Mouse (Mus musculus): ENCODE results near the gene Fads6. TPM values are rescaled to one million over a fixed set of nuclear protein-coding genes. Genes with fewer than 3 reads are reported as not detected.

Fads6 gene
- total and polyA plus RNA-seq, 3 experiments = 3.3 to 6.6 TPM; not detected in 1

DNA sequence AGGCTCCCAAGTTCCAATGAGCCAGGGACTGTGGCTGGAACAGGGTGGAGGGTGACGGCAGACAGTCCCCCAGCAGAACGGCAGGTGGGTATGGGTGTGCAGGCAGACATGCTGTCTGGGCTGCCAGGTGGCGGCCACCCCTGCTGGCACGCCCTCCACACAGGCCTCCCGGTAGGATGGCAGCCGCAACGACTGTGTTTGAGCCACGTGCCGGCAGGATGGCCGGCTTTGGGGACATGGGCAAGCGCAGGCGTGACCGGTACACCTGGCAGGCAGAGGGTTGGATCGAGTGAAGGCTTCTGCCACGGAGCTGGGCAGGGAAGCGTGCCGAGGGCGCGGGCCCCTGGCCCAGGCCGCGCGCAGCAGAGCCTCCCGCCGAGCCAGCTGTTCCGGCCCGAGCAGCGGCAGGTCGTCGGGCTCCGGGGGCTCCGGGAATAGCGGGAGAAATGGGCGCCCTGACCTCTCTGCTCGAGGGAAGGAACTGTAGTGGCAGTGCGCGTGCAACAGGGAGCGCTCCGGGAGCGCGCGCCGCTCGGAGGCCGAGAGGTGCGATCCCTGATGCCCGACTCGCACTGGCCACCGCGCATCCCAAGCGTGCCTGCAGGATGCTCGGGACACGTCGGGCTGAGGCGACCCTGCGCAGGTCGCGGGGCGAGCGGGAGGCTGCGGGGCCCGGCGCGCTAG is 47.6 kb downstream of the Fads6 start:
- Histone ChIP-seq H3K36me3 (ENCODE audit: control insufficient read depth in 1 of 2, insufficient read depth in 2 of 2, low read length in 2 of 2) (no peaks in the 10 kb centered on the region), H3K27me3 (ENCODE audit: control insufficient read depth in 1 of 2, insufficient read depth in 2 of 2, low read length in 2 of 2) (no peaks in the 10 kb centered on the region), H3K4me1 (ENCODE audit: control insufficient read depth in 1 of 2, insufficient read depth in 2 of 2, low read length in 2 of 2) (no peaks in the 10 kb centered on the region), H3K4me3 (ENCODE audit: control insufficient read depth in 1 of 2, insufficient read depth in 1 of 2, low read depth in 2 of 2, low read length in 2 of 2) (no peak overlapping the region), H3K79me2 (ENCODE audit: control insufficient read depth, insufficient read depth, low read length, poor library complexity) (no peaks in the 10 kb centered on the region), H3K9me3 (replicated peaks; ENCODE audit: insufficient read depth, low read length) (no peaks in the 10 kb centered on the region), H3K9ac (ENCODE audit: control insufficient read depth, low read depth, low read length, poor library complexity, severe bottlenecking) (no peak overlapping the region), H3K27ac (ENCODE audit: control insufficient read depth, low read depth, low read length) (no peak overlapping the region)
- TF ChIP-seq MYB (IDR thresholded peaks at IDR 0.05; ENCODE audit: low read depth, low read length) (no peak), ZNF384 (IDR thresholded peaks at IDR 0.05; ENCODE audit: low read depth, low read length) (no peak), ZMIZ1 (IDR thresholded peaks at IDR 0.05; ENCODE audit: low read depth, low read length) (no peak), POLR2AphosphoS5 (IDR thresholded peaks at IDR 0.05; ENCODE audit: borderline replicate concordance, low read depth, low read length) (no peak), MAX (IDR thresholded peaks at IDR 0.05; ENCODE audit: low read length) (no peak), MEF2A (IDR thresholded peaks at IDR 0.05; ENCODE audit: extremely low read depth, insufficient replicate concordance, low read depth, low read length, poor library complexity, severe bottlenecking) (no peak), MYC (IDR thresholded peaks at IDR 0.05; ENCODE audit: low read depth, low read length) (no peak), NELFE (IDR thresholded peaks at IDR 0.05; ENCODE audit: low read depth, low read length) (no peak), MAZ (IDR thresholded peaks at IDR 0.05; ENCODE audit: low read depth, low read length) (no peak), ZC3H11A (IDR thresholded peaks at IDR 0.05; ENCODE audit: low read depth, low read length) (no peak)
- no peak for DNase-seq (ENCODE audit: low read depth, low spot score)

DNA sequence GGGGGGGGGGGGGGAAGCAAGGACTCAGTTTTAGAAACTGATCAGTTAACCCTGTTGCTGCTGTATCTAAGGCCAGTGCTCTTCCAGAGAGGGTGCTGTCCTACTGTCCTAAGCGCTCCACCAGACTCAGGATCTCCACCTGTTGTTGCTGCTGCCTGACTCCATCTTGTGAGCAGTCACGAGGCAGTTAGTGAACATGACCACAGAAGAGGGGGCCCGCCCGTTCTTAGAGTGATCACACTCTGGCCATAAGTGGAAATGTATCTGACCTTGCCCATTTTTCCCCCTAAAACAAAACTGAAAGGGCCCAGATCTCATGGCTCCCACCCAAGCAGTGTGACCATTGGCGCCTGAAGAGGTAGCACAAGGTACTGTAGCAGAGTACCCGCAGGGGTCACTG is 49.5 kb downstream of the Fads6 start:
- no peak overlapping the region for H3K4me3 ChIP-seq (ENCODE audit: control insufficient read depth in 1 of 2, insufficient read depth in 1 of 2, low read depth in 2 of 2, low read length in 2 of 2)
- no peak for DNase-seq (ENCODE audit: low read depth, low spot score)
- no peaks in the 10 kb centered on the region for H3K4me1 ChIP-seq (ENCODE audit: control insufficient read depth in 1 of 2, insufficient read depth in 2 of 2, low read length in 2 of 2)
- H3K27me3 ChIP-seq (ENCODE audit: control insufficient read depth in 1 of 2, insufficient read depth in 2 of 2, low read length in 2 of 2) = no peaks in the 10 kb centered on the region
- TF ChIP-seq MEF2A (IDR thresholded peaks at IDR 0.05; ENCODE audit: extremely low read depth, insufficient replicate concordance, low read depth, low read length, poor library complexity, severe bottlenecking) (no peak), UBTF (IDR thresholded peaks at IDR 0.05; ENCODE audit: borderline replicate concordance, insufficient read depth, low read depth, low read length) (no peak), SIN3A (IDR thresholded peaks at IDR 0.05; ENCODE audit: low read length) (no peak), GABPA (IDR thresholded peaks at IDR 0.05; ENCODE audit: low read depth, low read length) (no peak), JUND (IDR thresholded peaks at IDR 0.05; ENCODE audit: low read depth, low read length) (no peak), ZC3H11A (IDR thresholded peaks at IDR 0.05; ENCODE audit: low read depth, low read length) (no peak), E2F4 (IDR thresholded peaks at IDR 0.05; ENCODE audit: borderline replicate concordance, low read depth, low read length) (no peak), CHD1 (IDR thresholded peaks at IDR 0.05; ENCODE audit: low read depth, low read length) (no peak), MYB (IDR thresholded peaks at IDR 0.05; ENCODE audit: low read depth, low read length) (no peak), CHD2 (IDR thresholded peaks at IDR 0.05; ENCODE audit: low read length) (no peak)
- H3K9ac ChIP-seq (ENCODE audit: control insufficient read depth, low read depth, low read length, poor library complexity, severe bottlenecking) = no peak overlapping the region
- H3K27ac ChIP-seq (ENCODE audit: control insufficient read depth, low read depth, low read length) = no peak overlapping the region
- H3K36me3 ChIP-seq (ENCODE audit: control insufficient read depth in 1 of 2, insufficient read depth in 2 of 2, low read length in 2 of 2) = no peaks in the 10 kb centered on the region
- no peaks in the 10 kb centered on the region for H3K79me2 ChIP-seq (ENCODE audit: control insufficient read depth, insufficient read depth, low read length, poor library complexity)
- H3K9me3 ChIP-seq (replicated peaks; ENCODE audit: insufficient read depth, low read length) = no peaks in the 10 kb centered on the region
